Mouse (Mus musculus): ENCODE results near the gene Nol4l. TPM values are rescaled to one million over a fixed set of nuclear protein-coding genes. Genes with fewer than 3 reads are reported as not detected.

Gene Nol4l
- polyA plus RNA-seq, 1 experiment from 2014 or later: 13.8 TPM

DNA sequence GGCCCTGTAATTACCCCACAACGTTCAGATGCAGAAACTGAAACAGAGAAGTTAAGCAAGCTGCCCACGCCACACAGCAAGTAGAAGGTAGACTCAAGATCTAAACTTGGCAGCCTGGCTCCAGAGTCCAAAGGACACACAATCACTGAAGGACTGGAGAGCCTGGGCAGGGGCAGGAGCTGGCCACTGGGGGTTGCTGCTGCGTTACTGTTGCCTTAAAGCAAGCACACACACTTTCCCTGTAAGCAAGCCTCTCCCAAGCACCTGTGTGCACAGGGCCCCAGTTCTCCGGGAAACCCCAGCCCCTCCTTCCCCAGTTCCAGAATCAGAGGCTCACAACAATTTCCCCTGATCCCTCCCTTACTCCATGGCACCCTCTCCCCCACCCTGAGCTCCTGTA, 12.8 kb downstream of the Nol4l start:
- H3K4me3 ChIP-seq (ENCODE audit: low read length): no peak overlapping the region
- H3K27me3 ChIP-seq (ENCODE audit: insufficient read depth, low read length): no peaks in the 10 kb centered on the region
- no peaks in the 10 kb centered on the region for H3K36me3 ChIP-seq (ENCODE audit: insufficient read depth, low read length)
- no peaks in the 10 kb centered on the region for H3K9me3 ChIP-seq (ENCODE audit: low read length)
- H3K27ac ChIP-seq (ENCODE audit: low read length): no peak overlapping the region
- 39% methylated on average over 4 of the region's 4 CpGs for WGBS
- ATAC-seq (ENCODE audit: low FRiP score, low TSS enrichment): peak; percentile 33; the same call in 1 of the 2 replicates
- H3K4me2 ChIP-seq (replicated peaks; ENCODE audit: low read depth, low read length): no peak overlapping the region
- no peak overlapping the region for H3K9ac ChIP-seq (replicated peaks; ENCODE audit: low read length)
- H3K4me1 ChIP-seq (ENCODE audit: insufficient read depth, low read length): peaks cover 7% of the 10 kb centered on the region

DNA sequence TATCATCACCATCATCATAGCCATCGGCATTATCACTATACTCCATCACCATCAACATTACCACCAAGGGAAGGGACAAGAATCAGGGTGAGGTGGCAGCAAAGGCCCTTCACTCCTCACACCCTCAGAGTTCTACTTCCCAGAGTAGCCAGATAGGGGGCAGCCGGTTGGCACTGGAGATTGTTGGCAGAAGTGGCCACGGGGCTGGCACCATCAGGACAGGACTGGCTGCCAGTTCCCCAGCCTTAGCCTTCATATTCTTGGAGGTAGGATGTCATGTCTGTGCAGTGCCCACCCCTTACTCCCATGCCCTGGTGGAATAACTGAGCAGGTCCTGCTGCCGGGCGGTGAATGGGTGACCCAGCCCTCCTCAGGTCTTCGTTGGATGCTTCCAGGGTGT, 14.2 kb downstream of the Nol4l start:
- ATAC-seq (ENCODE audit: low FRiP score, low TSS enrichment): no peak
- Histone ChIP-seq H3K4me2 (replicated peaks; ENCODE audit: low read depth, low read length) (no peak overlapping the region), H3K4me3 (ENCODE audit: low read length) (no peak overlapping the region), H3K9ac (replicated peaks; ENCODE audit: low read length) (no peak overlapping the region), H3K36me3 (ENCODE audit: insufficient read depth, low read length) (no peaks in the 10 kb centered on the region), H3K27ac (ENCODE audit: low read length) (no peak overlapping the region), H3K4me1 (ENCODE audit: insufficient read depth, low read length) (peaks cover 12% of the 10 kb centered on the region), H3K9me3 (ENCODE audit: low read length) (no peaks in the 10 kb centered on the region), H3K27me3 (ENCODE audit: insufficient read depth, low read length) (no peaks in the 10 kb centered on the region)
- WGBS: 93% methylated on average over 6 of the region's 6 CpGs

DNA sequence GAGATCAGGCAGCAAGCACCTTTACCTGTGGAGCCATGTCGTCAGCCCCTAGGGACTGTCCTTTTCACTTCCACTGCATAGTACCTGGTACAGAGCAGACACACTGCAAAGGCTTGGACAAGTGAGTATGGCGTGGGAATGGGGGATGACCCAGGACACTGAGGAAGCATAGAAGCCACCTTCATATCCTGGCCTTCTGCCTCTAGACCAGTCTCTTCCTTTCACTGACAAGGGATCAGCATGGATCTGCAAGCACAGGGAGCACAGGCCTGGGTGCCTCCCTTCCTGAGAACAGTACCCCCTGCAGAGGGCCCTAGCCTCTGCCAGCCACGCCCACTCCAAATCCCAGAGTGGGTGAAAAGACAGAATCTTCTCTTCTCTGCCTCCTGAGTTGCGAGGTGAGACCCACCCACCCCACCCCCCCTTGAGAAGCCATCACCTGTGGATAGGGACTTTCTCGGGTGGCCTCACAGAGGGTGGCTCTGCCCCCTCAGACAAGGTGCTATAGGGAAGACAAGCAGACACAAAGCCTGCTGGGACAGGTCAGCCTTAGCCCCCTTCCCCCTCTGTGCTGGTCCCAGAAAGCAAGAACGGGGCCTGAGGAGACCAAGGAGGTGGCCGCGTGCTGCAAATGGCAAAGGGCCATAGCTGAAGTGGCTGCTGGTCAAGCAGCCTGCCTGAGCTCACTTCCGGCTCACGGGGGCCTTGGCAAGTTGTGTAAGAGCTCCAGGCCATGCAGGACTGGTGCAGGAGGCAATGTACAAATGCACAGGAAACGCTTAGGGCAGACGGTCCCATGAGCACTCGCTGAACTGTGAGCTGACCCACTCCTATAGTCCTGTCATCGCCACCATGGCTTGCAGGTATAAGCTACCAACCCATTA, 15.0 kb downstream of the Nol4l start:
- 72% methylated on average over 14 of the region's 14 CpGs for WGBS

DNA sequence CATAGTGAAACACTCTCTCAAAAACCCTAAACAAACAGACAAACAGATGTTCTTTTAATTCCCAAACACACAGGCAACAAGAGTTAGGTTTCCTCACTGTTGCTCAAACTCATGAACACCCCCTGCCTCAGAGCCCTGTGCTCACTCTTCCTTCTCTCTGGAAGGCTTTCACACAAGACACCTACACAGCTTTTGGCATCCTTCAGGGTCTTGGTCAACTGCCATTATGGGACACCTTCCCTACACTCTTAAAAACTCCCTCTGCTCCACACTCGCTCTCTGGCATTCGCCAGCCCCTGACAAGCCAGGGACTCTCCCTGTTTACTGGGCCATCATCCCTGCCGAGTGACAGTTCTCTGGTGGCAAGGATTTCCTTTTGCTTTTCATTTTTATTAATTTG, 15.8 kb downstream of the Nol4l start:
- Histone ChIP-seq H3K4me1 (ENCODE audit: insufficient read depth, low read length) (peaks cover 24% of the 10 kb centered on the region), H3K4me2 (replicated peaks; ENCODE audit: low read depth, low read length) (no peak overlapping the region), H3K9me3 (ENCODE audit: low read length) (no peaks in the 10 kb centered on the region), H3K27ac (ENCODE audit: low read length) (no peak overlapping the region), H3K4me3 (ENCODE audit: low read length) (no peak overlapping the region), H3K36me3 (ENCODE audit: insufficient read depth, low read length) (no peaks in the 10 kb centered on the region), H3K27me3 (ENCODE audit: insufficient read depth, low read length) (no peaks in the 10 kb centered on the region), H3K9ac (replicated peaks; ENCODE audit: low read length) (no peak overlapping the region)
- no peak for ATAC-seq (ENCODE audit: low FRiP score, low TSS enrichment)
- 88% methylated on average over 3 of the region's 3 CpGs for WGBS

More for the DNA sequence above, 15.0 kb downstream of the Nol4l start:
- Histone ChIP-seq H3K4me1 (ENCODE audit: insufficient read depth, low read length) (peaks cover 17% of the 10 kb centered on the region), H3K4me3 (ENCODE audit: low read length) (no peak overlapping the region), H3K9ac (replicated peaks; ENCODE audit: low read length) (no peak overlapping the region), H3K27me3 (ENCODE audit: insufficient read depth, low read length) (no peaks in the 10 kb centered on the region), H3K4me2 (replicated peaks; ENCODE audit: low read depth, low read length) (no peak overlapping the region), H3K9me3 (ENCODE audit: low read length) (no peaks in the 10 kb centered on the region), H3K27ac (ENCODE audit: low read length) (no peak overlapping the region), H3K36me3 (ENCODE audit: insufficient read depth, low read length) (no peaks in the 10 kb centered on the region)
- ATAC-seq (ENCODE audit: low FRiP score, low TSS enrichment): no peak

DNA sequence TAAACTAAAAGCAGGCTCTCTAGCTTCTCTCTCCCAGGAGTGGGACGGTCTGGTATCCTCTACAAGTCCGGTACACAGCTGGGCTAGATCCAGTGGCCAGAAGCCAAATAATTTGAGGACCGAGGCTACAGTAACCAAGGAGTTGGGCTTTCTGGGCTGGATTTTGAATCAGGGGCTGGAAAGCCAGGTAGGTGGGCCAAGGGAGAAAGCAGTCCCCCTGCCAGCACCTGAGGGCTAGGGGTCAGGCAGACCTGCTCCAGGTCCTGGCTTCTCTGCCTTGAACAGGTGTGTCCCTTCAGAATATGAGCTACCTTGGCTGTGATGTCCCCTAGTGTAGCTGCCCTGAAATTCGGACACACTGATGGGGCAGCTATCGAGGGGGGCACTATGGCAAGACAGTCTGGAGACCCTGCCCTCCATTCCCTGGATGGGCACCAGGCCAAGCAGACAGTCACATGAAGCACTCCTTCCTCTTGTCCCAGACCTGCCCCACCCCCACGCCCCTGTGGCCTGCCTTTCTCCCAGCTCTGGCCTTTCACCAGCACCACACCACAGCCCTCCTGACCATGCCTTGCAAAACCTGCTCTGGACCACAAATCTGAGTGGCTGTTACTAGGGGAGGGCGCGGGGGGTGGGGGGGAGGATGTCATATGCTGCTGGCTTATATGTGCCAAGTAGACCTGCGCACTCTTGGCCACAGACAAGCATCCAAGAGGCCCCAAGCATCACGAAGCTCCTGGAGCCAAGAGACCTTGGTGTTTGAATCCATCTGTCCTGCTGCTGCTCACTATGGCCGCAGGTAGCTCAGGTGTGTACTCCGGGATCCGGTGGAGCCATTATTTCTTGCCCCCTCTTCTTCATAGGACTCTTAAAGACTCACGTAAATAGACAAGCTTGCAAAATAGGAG, 17.1 kb downstream of the Nol4l start:
- Histone ChIP-seq H3K27ac (ENCODE audit: low read length) (0 out of 2 replicates have a peak overlapping the region, but pooled peaks have one; percentile 36), H3K9ac (replicated peaks; ENCODE audit: low read length) (no peak overlapping the region), H3K4me2 (replicated peaks; ENCODE audit: low read depth, low read length) (no peak overlapping the region), H3K9me3 (ENCODE audit: low read length) (no peaks in the 10 kb centered on the region), H3K36me3 (ENCODE audit: insufficient read depth, low read length) (no peaks in the 10 kb centered on the region), H3K27me3 (ENCODE audit: insufficient read depth, low read length) (no peaks in the 10 kb centered on the region), H3K4me1 (ENCODE audit: insufficient read depth, low read length) (peaks cover 28% of the 10 kb centered on the region), H3K4me3 (ENCODE audit: low read length) (no peak overlapping the region)
- WGBS: 78% methylated on average over 14 of the region's 14 CpGs
- ATAC-seq (ENCODE audit: low FRiP score, low TSS enrichment): no peak

DNA sequence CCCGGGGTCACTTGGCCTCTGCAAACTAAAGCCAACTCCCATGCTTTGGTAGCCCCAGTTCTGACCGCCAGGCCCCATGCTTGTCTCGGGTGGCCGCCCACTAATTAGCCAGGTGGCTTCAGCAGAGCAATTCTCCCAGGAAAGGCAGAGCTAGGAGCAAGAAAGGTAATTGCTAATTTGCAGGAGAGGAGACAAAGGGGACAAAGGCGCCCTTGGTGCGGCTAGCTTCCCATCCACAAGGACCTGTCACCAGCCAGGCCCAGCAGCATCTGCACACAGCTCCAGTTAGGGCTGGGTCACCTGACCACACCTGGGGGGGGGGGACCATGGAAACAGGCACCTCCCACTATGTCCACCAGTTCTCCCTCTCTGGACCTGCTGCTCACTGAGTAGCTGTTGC, 18.2 kb downstream of the Nol4l start:
- peak; percentile 19 for ATAC-seq (ENCODE audit: low FRiP score, low TSS enrichment)
- WGBS: 35% methylated on average over 6 of the region's 6 CpGs

DNA sequence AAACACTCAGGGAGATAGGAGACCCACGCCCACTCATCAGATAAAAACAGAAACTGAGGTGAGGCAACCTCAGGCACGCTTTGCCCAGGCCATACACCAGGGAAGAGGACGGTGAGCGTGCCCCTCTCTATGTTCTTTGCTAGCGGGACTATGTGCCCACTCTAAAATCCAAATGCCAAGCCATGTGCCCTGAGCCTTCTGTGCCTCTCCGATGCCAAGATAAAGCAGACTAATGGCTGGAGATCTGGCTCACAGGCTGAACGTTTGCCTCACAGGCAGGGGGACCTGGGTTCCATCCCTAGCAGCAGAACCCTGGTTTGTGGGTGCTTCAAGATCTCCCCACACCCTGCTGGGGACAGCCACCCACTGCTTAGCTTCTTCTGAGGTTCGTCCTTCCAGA, 19.6 kb downstream of the Nol4l start:
- Histone ChIP-seq H3K4me2 (replicated peaks; ENCODE audit: low read depth, low read length) (no peak overlapping the region), H3K27me3 (ENCODE audit: insufficient read depth, low read length) (no peaks in the 10 kb centered on the region), H3K9ac (replicated peaks; ENCODE audit: low read length) (no peak overlapping the region), H3K4me1 (ENCODE audit: insufficient read depth, low read length) (peaks cover 28% of the 10 kb centered on the region), H3K4me3 (ENCODE audit: low read length) (no peak overlapping the region), H3K27ac (ENCODE audit: low read length) (no peak overlapping the region), H3K9me3 (ENCODE audit: low read length) (no peaks in the 10 kb centered on the region), H3K36me3 (ENCODE audit: insufficient read depth, low read length) (no peaks in the 10 kb centered on the region)
- WGBS: 87% methylated on average over 8 of the region's 8 CpGs
- ATAC-seq (ENCODE audit: low FRiP score, low TSS enrichment): no peak

More for the DNA sequence above, 18.2 kb downstream of the Nol4l start:
- H3K27me3 ChIP-seq (ENCODE audit: insufficient read depth, low read length): no peaks in the 10 kb centered on the region
- no peaks in the 10 kb centered on the region for H3K9me3 ChIP-seq (ENCODE audit: low read length)
- peaks cover 28% of the 10 kb centered on the region for H3K4me1 ChIP-seq (ENCODE audit: insufficient read depth, low read length)
- H3K9ac ChIP-seq (replicated peaks; ENCODE audit: low read length): peak overlapping the region; percentile 12; the same call in 1 of the 2 replicates
- no peak overlapping the region for H3K4me2 ChIP-seq (replicated peaks; ENCODE audit: low read depth, low read length)
- no peak overlapping the region for H3K27ac ChIP-seq (ENCODE audit: low read length)
- H3K4me3 ChIP-seq (ENCODE audit: low read length): no peak overlapping the region
- H3K36me3 ChIP-seq (ENCODE audit: insufficient read depth, low read length): no peaks in the 10 kb centered on the region

DNA sequence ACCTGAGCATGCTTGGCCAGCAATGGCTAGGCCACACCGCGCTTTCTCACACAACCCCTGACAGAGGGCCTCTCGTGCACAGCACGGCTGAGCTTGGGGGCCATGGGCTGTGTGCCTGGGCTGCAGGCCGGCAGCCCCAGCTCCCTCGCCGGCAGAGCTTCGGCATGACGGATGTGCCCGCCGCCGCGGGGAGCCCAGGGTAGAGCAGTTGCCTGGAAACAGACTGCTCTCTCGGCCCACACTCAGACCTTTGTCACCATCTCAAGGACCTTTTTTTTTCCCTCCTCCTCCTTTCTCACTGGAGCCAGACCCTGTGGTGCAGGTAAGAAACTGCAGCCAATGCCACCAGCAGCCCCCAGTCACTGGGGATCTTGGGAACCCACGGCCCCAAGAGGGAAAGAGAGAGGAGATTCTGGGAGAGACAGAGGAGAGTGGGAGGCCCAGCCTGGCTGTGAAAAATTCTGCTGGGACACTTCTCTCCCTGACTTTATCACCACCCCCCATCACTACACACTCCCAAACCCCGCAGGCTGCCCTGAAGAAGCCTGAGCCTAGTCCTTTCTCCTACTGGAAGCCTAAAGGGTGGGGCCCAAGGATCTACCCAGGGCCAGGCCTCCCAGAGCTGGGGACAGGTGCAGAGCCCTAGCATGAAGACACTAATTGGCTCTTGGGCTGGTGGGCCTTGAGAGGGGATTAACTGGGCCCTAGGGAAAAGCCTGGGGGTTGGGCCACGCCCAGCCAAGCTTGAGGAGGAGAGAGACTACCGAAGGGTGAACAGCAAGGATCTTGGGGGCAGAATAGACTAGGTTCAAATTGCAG, 20.4 kb downstream of the Nol4l start:
- 14% methylated on average over 18 of the region's 18 CpGs for WGBS
- H3K27me3 ChIP-seq (ENCODE audit: insufficient read depth, low read length): no peaks in the 10 kb centered on the region
- 0 out of 2 replicates have a peak overlapping the region, but pooled peaks have one; percentile 3 for H3K4me2 ChIP-seq (replicated peaks; ENCODE audit: low read depth, low read length)
- peaks cover 28% of the 10 kb centered on the region for H3K4me1 ChIP-seq (ENCODE audit: insufficient read depth, low read length)
- no peak overlapping the region for H3K4me3 ChIP-seq (ENCODE audit: low read length)
- peak overlapping the region; percentile 29 for H3K27ac ChIP-seq (ENCODE audit: low read length)
- peak overlapping the region; percentile 43 for H3K9ac ChIP-seq (replicated peaks; ENCODE audit: low read length)
- ATAC-seq (ENCODE audit: low FRiP score, low TSS enrichment): peak; percentile 62
- H3K9me3 ChIP-seq (ENCODE audit: low read length): no peaks in the 10 kb centered on the region
- no peaks in the 10 kb centered on the region for H3K36me3 ChIP-seq (ENCODE audit: insufficient read depth, low read length)

DNA sequence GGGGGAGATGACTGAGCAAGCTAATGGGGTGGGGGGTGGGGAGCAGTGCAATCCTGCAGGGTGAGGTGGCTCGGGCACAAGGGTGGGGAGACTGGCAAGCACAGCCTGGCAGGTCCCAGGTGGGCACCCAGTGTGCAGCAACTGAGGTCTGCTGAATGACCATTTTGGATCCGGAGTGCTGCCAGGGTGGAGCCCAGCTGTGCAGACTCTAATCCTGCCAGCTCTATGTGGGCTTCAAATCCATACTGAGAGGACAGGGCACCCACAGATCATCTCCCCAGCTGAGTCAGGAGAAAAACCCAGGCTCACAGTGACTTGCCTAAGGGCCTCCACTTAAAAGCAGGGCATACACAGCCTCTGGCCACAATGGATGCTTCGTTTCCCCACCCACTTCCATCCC, 21.4 kb downstream of the Nol4l start:
- no peak overlapping the region for H3K27ac ChIP-seq (ENCODE audit: low read length)
- WGBS: 74% methylated on average over 3 of the region's 3 CpGs
- H3K9ac ChIP-seq (replicated peaks; ENCODE audit: low read length): peak overlapping the region; percentile 43; the same call in 1 of the 2 replicates
- no peaks in the 10 kb centered on the region for H3K36me3 ChIP-seq (ENCODE audit: insufficient read depth, low read length)
- no peak overlapping the region for H3K4me3 ChIP-seq (ENCODE audit: low read length)
- H3K9me3 ChIP-seq (ENCODE audit: low read length): no peaks in the 10 kb centered on the region
- no peak for ATAC-seq (ENCODE audit: low FRiP score, low TSS enrichment)
- H3K27me3 ChIP-seq (ENCODE audit: insufficient read depth, low read length): no peaks in the 10 kb centered on the region
- H3K4me2 ChIP-seq (replicated peaks; ENCODE audit: low read depth, low read length): no peak overlapping the region
- H3K4me1 ChIP-seq (ENCODE audit: insufficient read depth, low read length): peaks cover 28% of the 10 kb centered on the region
